Mouse (Mus musculus) midbrain, embryonic 16.5 days (tissue): ENCODE results near the gene Kidins220. TPM values are rescaled to one million over a fixed set of nuclear protein-coding genes. Genes with fewer than 3 reads are reported as not detected.

ENCODE experiments used
- ATAC-seq: fragments of 200-750 bp; cut with Nextera tagmentation; 2 replicates; pipeline ENCODE4 v1.8.0; 2017; ENCODE audit warnings: moderate TSS enrichment
- H3K27ac ChIP-seq: fragments of 300-500 bp; sonication (generic); 2 replicates; pipeline ENCODE4 v1.5.1; 2014; ENCODE audit warnings: mild to moderate bottlenecking, low read length, mixed read lengths
- H3K27me3 ChIP-seq: fragments of 300-500 bp; sonication (generic); 2 replicates; pipeline ENCODE4 v1.6.1; 2014; ENCODE audit warnings: low read depth, low read length, mixed read lengths; ENCODE audit not compliant: control insufficient read depth, insufficient read depth
- H3K36me3 ChIP-seq: fragments of 300-500 bp; sonication (generic); 2 replicates; pipeline ENCODE4 v1.6.1; 2014; ENCODE audit warnings: mild to moderate bottlenecking, low read length, moderate library complexity, mixed read lengths; ENCODE audit not compliant: control insufficient read depth, insufficient read depth
- H3K4me1 ChIP-seq: fragments of 300-500 bp; sonication (generic); 2 replicates; pipeline ENCODE4 v1.6.1; 2014; ENCODE audit warnings: mild to moderate bottlenecking, low read length, mixed read lengths; ENCODE audit not compliant: control insufficient read depth, insufficient read depth
- H3K4me2 ChIP-seq: fragments of 300-500 bp; sonication (generic); 2 replicates; pipeline ENCODE4 v1.6.1; 2014; ENCODE audit warnings: mild to moderate bottlenecking, low read length, mixed read lengths
- H3K4me3 ChIP-seq: fragments of 300-500 bp; sonication (generic); 2 replicates; pipeline ENCODE4 v1.5.1; 2014; ENCODE audit warnings: low read depth, mild to moderate bottlenecking, low read length, moderate library complexity, mixed read lengths
- H3K9ac ChIP-seq: fragments of 300-500 bp; sonication (generic); 2 replicates; pipeline ENCODE4 v1.6.1; 2014; ENCODE audit warnings: low read depth, low read length, mixed read lengths
- H3K9me3 ChIP-seq: fragments of 300-500 bp; sonication (generic); replicated peaks from 2 replicates; pipeline ENCODE4 v1.6.1; 2014; ENCODE audit warnings: mild to moderate bottlenecking, low read length, mixed read lengths; ENCODE audit not compliant: control insufficient read depth, poor library complexity, severe bottlenecking
- WGBS: fragments of 180-500 bp; shearing (Covaris S2); extraction: QIAGEN DNeasy Blood & Tissue Kit; methylation state at CpG from one replicate; pipeline ENCODE4 v1.1.7; 2014; 5-methylcytosine and 5-hydroxymethylcytosine counted together
- polyA plus RNA-seq: library from polyadenylated mRNA; unstranded; fragments of >200 nt; fragmentation: Nextera tagmentation; extraction: Ambion mirVana; gene quantifications from 2 replicates; pipeline ENCODE4 v1.2.1, GENCODE M21; 2015

Kidins220 gene
- polyA plus RNA-seq, 1 experiment from 2014 or later, result 172 TPM

- H3K27ac ChIP-seq, result no peak overlapping the region
- ATAC-seq, result no peak
- peaks cover 7% of the 10 kb centered on the region for H3K36me3 ChIP-seq
- H3K4me3 ChIP-seq, result no peak overlapping the region
- H3K27me3 ChIP-seq, result no peaks in the 10 kb centered on the region
- H3K9ac ChIP-seq, result no peak overlapping the region
- H3K9me3 ChIP-seq, result no peaks in the 10 kb centered on the region
- H3K4me2 ChIP-seq, result no peak overlapping the region
- peaks cover 16% of the 10 kb centered on the region for H3K4me1 ChIP-seq
- WGBS, result 55% methylated on average over 1 of the region's 1 CpGs
These were observed 38.4 kb upstream of the Kidins220 start for GRCm38 (mm10) chr12:24936281-24936680.

- Histone ChIP-seq H3K9ac (no peak overlapping the region), H3K27me3 (no peaks in the 10 kb centered on the region), H3K9me3 (no peaks in the 10 kb centered on the region), H3K4me3 (no peak overlapping the region), H3K4me2 (no peak overlapping the region), H3K36me3 (peaks cover 7% of the 10 kb centered on the region), H3K4me1 (no peaks in the 10 kb centered on the region), H3K27ac (no peak overlapping the region)
- WGBS, result 89% methylated on average over 8 of the region's 8 CpGs
- no peak for ATAC-seq
These were observed 35.4 kb upstream of the Kidins220 start for GRCm38 (mm10) chr12:24939372-24939771.

- Histone ChIP-seq H3K4me2 (no peak overlapping the region), H3K27ac (no peak overlapping the region), H3K4me3 (no peak overlapping the region), H3K36me3 (peaks cover 17% of the 10 kb centered on the region), H3K27me3 (no peaks in the 10 kb centered on the region), H3K9me3 (no peaks in the 10 kb centered on the region), H3K4me1 (no peaks in the 10 kb centered on the region), H3K9ac (no peak overlapping the region)
- WGBS, result 81% methylated on average over 9 of the region's 9 CpGs
- ATAC-seq, result no peak
These were observed 32.0 kb upstream of the Kidins220 start for GRCm38 (mm10) chr12:24942619-24943287.

GRCm38 (mm10) chr12:24943427-24943826 is 31.3 kb upstream of the Kidins220 start:
- Histone ChIP-seq H3K36me3 (peaks cover 17% of the 10 kb centered on the region), H3K4me2 (no peak overlapping the region), H3K9ac (no peak overlapping the region), H3K9me3 (no peaks in the 10 kb centered on the region), H3K4me3 (no peak overlapping the region), H3K27ac (no peak overlapping the region), H3K4me1 (no peaks in the 10 kb centered on the region), H3K27me3 (no peaks in the 10 kb centered on the region)
- WGBS, result 87% methylated on average over 4 of the region's 4 CpGs
- ATAC-seq, result no peak

GRCm38 (mm10) chr12:24944597-24944996 is 30.1 kb upstream of the Kidins220 start:
- Histone ChIP-seq H3K4me3 (no peak overlapping the region), H3K27ac (no peak overlapping the region), H3K4me1 (no peaks in the 10 kb centered on the region), H3K4me2 (no peak overlapping the region), H3K9ac (no peak overlapping the region), H3K9me3 (no peaks in the 10 kb centered on the region), H3K27me3 (no peaks in the 10 kb centered on the region), H3K36me3 (peaks cover 17% of the 10 kb centered on the region)
- 93% methylated on average over 7 of the region's 7 CpGs for WGBS
- ATAC-seq, result no peak

GRCm38 (mm10) chr12:24947065-24947464 is 27.7 kb upstream of the Kidins220 start:
- no peaks in the 10 kb centered on the region for H3K9me3 ChIP-seq
- H3K4me1 ChIP-seq, result no peaks in the 10 kb centered on the region
- H3K9ac ChIP-seq, result no peak overlapping the region
- no peak overlapping the region for H3K4me2 ChIP-seq
- H3K27me3 ChIP-seq, result no peaks in the 10 kb centered on the region
- no peak for ATAC-seq
- no peak overlapping the region for H3K27ac ChIP-seq
- H3K36me3 ChIP-seq, result peaks cover 18% of the 10 kb centered on the region
- no peak overlapping the region for H3K4me3 ChIP-seq
- WGBS, result 93% methylated on average over 14 of the region's 14 CpGs

- WGBS, result 65% methylated on average over 3 of the region's 3 CpGs
- no peak overlapping the region for H3K27ac ChIP-seq
- H3K36me3 ChIP-seq, result peaks cover 22% of the 10 kb centered on the region
- H3K4me3 ChIP-seq, result no peak overlapping the region
- no peaks in the 10 kb centered on the region for H3K9me3 ChIP-seq
- no peaks in the 10 kb centered on the region for H3K4me1 ChIP-seq
- ATAC-seq, result no peak; the same call in 1 of the 2 replicates
- H3K27me3 ChIP-seq, result no peaks in the 10 kb centered on the region
- H3K9ac ChIP-seq, result no peak overlapping the region
- H3K4me2 ChIP-seq, result no peak overlapping the region
These were observed 26.4 kb upstream of the Kidins220 start for GRCm38 (mm10) chr12:24948344-24948743.

GRCm38 (mm10) chr12:24950376-24951046 is 24.2 kb upstream of the Kidins220 start:
- no peak overlapping the region for H3K27ac ChIP-seq
- ATAC-seq, result no peak
- H3K4me2 ChIP-seq, result no peak overlapping the region
- no peak overlapping the region for H3K4me3 ChIP-seq
- 90% methylated on average over 7 of the region's 7 CpGs for WGBS
- no peaks in the 10 kb centered on the region for H3K4me1 ChIP-seq
- peaks cover 31% of the 10 kb centered on the region for H3K36me3 ChIP-seq
- no peak overlapping the region for H3K9ac ChIP-seq
- H3K27me3 ChIP-seq, result no peaks in the 10 kb centered on the region
- no peaks in the 10 kb centered on the region for H3K9me3 ChIP-seq

GRCm38 (mm10) chr12:24952147-24952546 is 22.6 kb upstream of the Kidins220 start:
- peaks cover 25% of the 10 kb centered on the region for H3K36me3 ChIP-seq

More at GRCm38 (mm10) chr12:24952147-24952546, 22.6 kb upstream of the Kidins220 start:
- Histone ChIP-seq H3K27ac (no peak overlapping the region), H3K4me2 (no peak overlapping the region), H3K4me1 (no peaks in the 10 kb centered on the region), H3K27me3 (no peaks in the 10 kb centered on the region), H3K4me3 (no peak overlapping the region), H3K9ac (no peak overlapping the region), H3K9me3 (no peaks in the 10 kb centered on the region)
- ATAC-seq, result peak; percentile 30; the same call in 1 of the 2 replicates
- WGBS, result 66% methylated on average over 6 of the region's 6 CpGs
